Mouse (Mus musculus): ENCODE data around the gene Sun1. TPM values are rescaled to one million over a fixed set of nuclear protein-coding genes. Genes with fewer than 3 reads are reported as not detected.

Sun1 gene
- polyA plus RNA-seq, 1 experiment: 65.5 TPM

DNA sequence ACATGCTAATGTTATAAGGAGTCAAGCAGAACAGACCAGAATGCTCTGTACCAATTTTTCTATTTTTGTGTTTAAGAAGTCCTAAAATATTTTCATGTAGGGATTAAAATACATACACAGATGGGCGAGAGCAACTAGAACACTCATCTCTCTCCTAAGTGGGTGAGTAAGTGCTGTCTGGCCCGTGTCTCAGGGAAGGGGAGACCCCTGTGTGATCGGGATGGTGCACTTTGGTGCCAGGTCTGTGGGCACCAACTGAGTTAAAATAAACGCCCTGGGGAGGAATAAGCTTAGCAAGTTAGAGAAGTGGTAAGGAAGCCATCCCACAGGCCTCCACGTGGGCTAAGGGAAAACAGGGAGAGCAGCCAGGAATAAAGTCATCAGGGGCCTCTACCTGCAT lies 9.5 kb upstream of the Sun1 start:
- TF ChIP-seq POLR2AphosphoS2 (IDR thresholded peaks at IDR 0.05; ENCODE audit: insufficient read length, low read depth) (no peak), MYOG (IDR thresholded peaks at IDR 0.05; ENCODE audit: control insufficient read depth in 1 of 3, insufficient read depth in 1 of 3, insufficient read length in 2 of 3, low read depth in 2 of 3) (no peak), REST (IDR thresholded peaks at IDR 0.05; ENCODE audit: insufficient read depth, insufficient read length) (no peak), USF1 (IDR thresholded peaks at IDR 0.05; ENCODE audit: low read depth) (no peak), E2F4 (IDR thresholded peaks at IDR 0.05; ENCODE audit: insufficient read depth) (no peak), TCF12 (IDR thresholded peaks at IDR 0.05; ENCODE audit: insufficient read depth, poor library complexity, severe bottlenecking) (no peak), POLR2A (IDR thresholded peaks at IDR 0.05; ENCODE audit: insufficient read length, low read depth) (no peak), MAX (IDR thresholded peaks at IDR 0.05; ENCODE audit: low read depth) (no peak)
- H3ac ChIP-seq (ENCODE audit: control insufficient read depth, insufficient read length): no peak overlapping the region
- H3K36me3 ChIP-seq (ENCODE audit: control insufficient read depth, insufficient read depth): no peaks in the 10 kb centered on the region
- H3K4me3 ChIP-seq: no peak overlapping the region
- H3K79me2 ChIP-seq (ENCODE audit: control insufficient read depth, insufficient read depth): no peaks in the 10 kb centered on the region
- H3K4me2 ChIP-seq (ENCODE audit: low read depth): no peak overlapping the region
- no peaks in the 10 kb centered on the region for H3K27me3 ChIP-seq (ENCODE audit: control insufficient read depth, insufficient read depth, insufficient read length)

DNA sequence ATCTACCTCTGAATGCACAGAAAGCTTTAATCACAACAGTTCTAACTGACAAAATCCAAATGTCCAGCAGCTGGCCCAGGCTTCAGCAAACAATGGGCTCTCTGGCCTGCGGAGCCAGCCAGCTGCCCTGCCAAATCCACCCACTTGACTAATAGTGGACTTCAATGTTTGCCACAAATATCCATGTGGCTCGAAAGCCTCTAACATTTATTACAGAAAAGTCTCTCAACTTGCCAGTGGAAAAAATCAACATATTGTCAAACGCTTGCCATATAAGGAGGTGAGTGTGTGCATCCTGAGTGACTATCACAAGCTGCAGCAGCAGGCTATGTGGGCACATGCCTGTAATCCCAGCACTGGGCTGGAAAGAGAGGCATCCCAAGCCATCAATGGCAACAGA lies 1.7 kb upstream of the Sun1 start:
- Histone ChIP-seq H3K79me2 (ENCODE audit: control insufficient read depth, insufficient read depth) (peaks cover 30% of the 10 kb centered on the region), H3K36me3 (ENCODE audit: control insufficient read depth, insufficient read depth) (no peaks in the 10 kb centered on the region), H3ac (ENCODE audit: control insufficient read depth, insufficient read length) (no peak overlapping the region), H3K27me3 (ENCODE audit: control insufficient read depth, insufficient read depth, insufficient read length) (no peaks in the 10 kb centered on the region), H3K4me2 (ENCODE audit: low read depth) (peak overlapping the region; percentile 59), H3K4me3 (no peak overlapping the region)
- no peak for TF ChIP-seq POLR2AphosphoS2 (IDR thresholded peaks at IDR 0.05; ENCODE audit: insufficient read length, low read depth)
- TF ChIP-seq POLR2A (IDR thresholded peaks at IDR 0.05; ENCODE audit: insufficient read length, low read depth): no peak
- TF ChIP-seq E2F4 (IDR thresholded peaks at IDR 0.05; ENCODE audit: insufficient read depth): no peak
- TF ChIP-seq MYOD1 (IDR thresholded peaks at IDR 0.05; ENCODE audit: control insufficient read depth in 1 of 3, insufficient read length in 2 of 3, low read depth in 2 of 3): peak; percentile 21 to 76 (median 61)
- TF ChIP-seq CEBPB (IDR thresholded peaks at IDR 0.05; ENCODE audit: insufficient read depth, poor library complexity, severe bottlenecking): no peak
- peak in 2 of 3 experiments; percentile 53 to 76 for TF ChIP-seq MYOG (IDR thresholded peaks at IDR 0.05; ENCODE audit: control insufficient read depth in 1 of 3, insufficient read depth in 1 of 3, insufficient read length in 2 of 3, low read depth in 2 of 3)
- peak; percentile 97 for TF ChIP-seq SRF (IDR thresholded peaks at IDR 0.05; ENCODE audit: control insufficient read depth, insufficient read length, low read depth)
- no peak for TF ChIP-seq TCF12 (IDR thresholded peaks at IDR 0.05; ENCODE audit: insufficient read depth, poor library complexity, severe bottlenecking)
- no peak for TF ChIP-seq TCF3 (IDR thresholded peaks at IDR 0.05; ENCODE audit: insufficient read length, low read depth)
- no peak for TF ChIP-seq REST (IDR thresholded peaks at IDR 0.05; ENCODE audit: insufficient read depth, insufficient read length)
- no peak for TF ChIP-seq MAX (IDR thresholded peaks at IDR 0.05; ENCODE audit: low read depth)
- TF ChIP-seq USF1 (IDR thresholded peaks at IDR 0.05; ENCODE audit: low read depth): no peak

DNA sequence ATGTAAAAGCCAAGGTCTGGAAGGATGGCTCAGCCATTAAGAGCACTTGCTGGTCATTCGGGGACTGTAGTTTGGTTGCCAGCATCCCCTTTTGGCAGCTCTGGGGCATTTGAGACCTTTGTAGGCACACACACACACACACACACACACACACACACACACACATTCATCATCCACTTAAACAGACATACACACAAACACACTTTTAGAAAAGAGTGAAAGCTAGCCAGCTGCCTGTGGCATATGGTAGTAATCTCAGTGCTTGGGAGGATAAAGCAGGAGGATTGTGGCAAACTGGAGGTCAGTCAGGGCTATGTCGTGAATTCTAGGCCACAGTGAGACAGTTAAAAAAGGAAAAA lies 822 bp upstream of the Sun1 start:
- Histone ChIP-seq H3ac (ENCODE audit: control insufficient read depth, insufficient read length) (no peak overlapping the region), H3K4me2 (ENCODE audit: low read depth) (peak overlapping the region; percentile 89), H3K79me2 (ENCODE audit: control insufficient read depth, insufficient read depth) (peaks cover 38% of the 10 kb centered on the region)

DNA sequence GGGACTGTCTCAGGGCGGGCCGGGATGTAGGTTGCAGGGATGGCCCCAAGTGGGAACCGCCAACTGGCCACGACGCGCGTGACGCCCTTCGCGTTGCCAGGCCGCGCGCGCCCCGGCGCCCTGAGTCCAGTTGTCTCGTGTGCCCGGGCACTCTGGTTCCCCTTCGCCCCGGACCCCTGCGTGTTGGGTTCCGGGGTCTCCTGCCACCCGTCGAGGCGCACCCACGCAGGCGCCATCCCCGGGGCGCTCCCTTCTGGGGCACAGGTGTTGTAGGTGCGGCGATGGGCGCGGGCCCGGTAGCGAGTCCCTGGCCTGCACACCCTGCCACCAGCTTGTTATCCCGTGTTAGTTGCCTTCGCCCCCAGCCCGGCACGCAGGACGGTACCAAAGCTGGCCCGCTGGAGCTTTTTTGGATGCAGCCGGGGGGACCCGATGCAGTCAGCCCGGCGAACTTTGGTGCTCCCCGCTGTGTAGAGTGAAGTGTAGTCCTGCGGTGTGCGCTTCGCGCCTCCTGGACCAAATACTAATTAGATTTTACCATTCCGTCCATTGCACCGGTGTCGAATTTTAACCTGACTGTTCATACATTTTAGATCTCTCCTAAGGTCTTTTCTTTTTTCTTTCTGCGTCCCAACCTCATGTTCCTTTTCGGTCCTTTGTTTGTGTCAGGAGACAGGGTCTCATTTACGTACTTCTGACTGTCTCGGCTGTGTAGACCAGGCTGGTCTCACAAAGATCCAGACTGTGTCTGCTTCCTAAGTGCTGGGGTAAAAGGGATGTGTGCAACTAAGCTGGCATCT lies 533 bp downstream of the Sun1 start:
- peak overlapping the region; percentile 54 for H3K4me3 ChIP-seq
- H3K4me2 ChIP-seq (ENCODE audit: low read depth): peak overlapping the region; percentile 93
- no peaks in the 10 kb centered on the region for H3K27me3 ChIP-seq (ENCODE audit: control insufficient read depth, insufficient read depth, insufficient read length)
- H3K79me2 ChIP-seq (ENCODE audit: control insufficient read depth, insufficient read depth): peaks cover 52% of the 10 kb centered on the region
- H3K36me3 ChIP-seq (ENCODE audit: control insufficient read depth, insufficient read depth): no peaks in the 10 kb centered on the region
- H3ac ChIP-seq (ENCODE audit: control insufficient read depth, insufficient read length): peak overlapping the region; percentile 73
- TF ChIP-seq POLR2AphosphoS2 (IDR thresholded peaks at IDR 0.05; ENCODE audit: insufficient read length, low read depth) (no peak), MYOG (IDR thresholded peaks at IDR 0.05; ENCODE audit: control insufficient read depth in 1 of 3, insufficient read depth in 1 of 3, insufficient read length in 2 of 3, low read depth in 2 of 3) (peak in 2 of 3 experiments; percentile 38 to 43)

More for the DNA sequence above, 822 bp upstream of the Sun1 start:
- Histone ChIP-seq H3K4me3 (peak overlapping the region; percentile 54), H3K27me3 (ENCODE audit: control insufficient read depth, insufficient read depth, insufficient read length) (no peaks in the 10 kb centered on the region), H3K36me3 (ENCODE audit: control insufficient read depth, insufficient read depth) (no peaks in the 10 kb centered on the region)
- TF ChIP-seq TCF12 (IDR thresholded peaks at IDR 0.05; ENCODE audit: insufficient read depth, poor library complexity, severe bottlenecking): peak; percentile 44
- peak in 1 of 3 experiments; percentile 36 for TF ChIP-seq MYOG (IDR thresholded peaks at IDR 0.05; ENCODE audit: control insufficient read depth in 1 of 3, insufficient read depth in 1 of 3, insufficient read length in 2 of 3, low read depth in 2 of 3)
- peak in 2 of 3 experiments; percentile 24 to 28 for TF ChIP-seq MYOD1 (IDR thresholded peaks at IDR 0.05; ENCODE audit: control insufficient read depth in 1 of 3, insufficient read length in 2 of 3, low read depth in 2 of 3)
- TF ChIP-seq E2F4 (IDR thresholded peaks at IDR 0.05; ENCODE audit: insufficient read depth): no peak
- no peak for TF ChIP-seq POLR2AphosphoS2 (IDR thresholded peaks at IDR 0.05; ENCODE audit: insufficient read length, low read depth)

DNA sequence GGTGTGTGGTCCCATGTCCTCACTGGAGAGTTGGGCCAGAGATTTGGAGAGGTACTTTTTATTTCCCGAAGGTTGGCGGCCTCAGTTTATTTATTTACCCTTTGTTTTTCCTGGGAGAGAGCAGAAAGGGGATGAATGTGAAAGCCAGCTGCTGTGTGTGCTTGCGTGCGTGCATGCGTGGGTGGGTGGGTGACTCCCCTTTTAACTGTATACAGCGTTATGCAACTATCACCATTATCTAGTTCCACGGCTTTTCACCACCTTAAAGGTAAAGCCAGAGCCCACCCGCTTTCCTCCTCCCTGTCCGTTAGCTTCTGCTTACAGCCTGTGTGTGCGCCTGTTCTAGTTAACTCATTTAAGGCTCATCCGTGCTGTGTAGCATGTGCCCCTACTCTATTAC lies 1.7 kb downstream of the Sun1 start:
- peak overlapping the region; percentile 93 for H3K4me2 ChIP-seq (ENCODE audit: low read depth)
- TF ChIP-seq USF1 (IDR thresholded peaks at IDR 0.05; ENCODE audit: low read depth) (no peak), POLR2A (IDR thresholded peaks at IDR 0.05; ENCODE audit: insufficient read length, low read depth) (no peak), CEBPB (IDR thresholded peaks at IDR 0.05; ENCODE audit: insufficient read depth, poor library complexity, severe bottlenecking) (no peak)

More for the DNA sequence above, 1.7 kb downstream of the Sun1 start:
- peak overlapping the region; percentile 54 for H3K4me3 ChIP-seq
- no peaks in the 10 kb centered on the region for H3K27me3 ChIP-seq (ENCODE audit: control insufficient read depth, insufficient read depth, insufficient read length)
- peak overlapping the region; percentile 73 for H3ac ChIP-seq (ENCODE audit: control insufficient read depth, insufficient read length)
- no peaks in the 10 kb centered on the region for H3K36me3 ChIP-seq (ENCODE audit: control insufficient read depth, insufficient read depth)
- peaks cover 61% of the 10 kb centered on the region for H3K79me2 ChIP-seq (ENCODE audit: control insufficient read depth, insufficient read depth)

All from myocyte (in vitro differentiated cells).